Mouse (Mus musculus): ENCODE measurements around the gene Kitl.

Kitl gene

GRCm38 (mm10) chr10:100026778-100027177, 11.3 kb downstream of the Kitl start:
- no peak for DNase-seq (ENCODE audit: extremely low spot score, low spot score)

- DNase-seq (ENCODE audit: extremely low spot score, low spot score) = no peak
Observed at GRCm38 (mm10) chr10:100030385-100030784, 15.0 kb downstream of the Kitl start.

- no peak for DNase-seq (ENCODE audit: extremely low spot score, low spot score)
Observed at GRCm38 (mm10) chr10:100030980-100031516, 15.6 kb downstream of the Kitl start.

GRCm38 (mm10) chr10:100031631-100032030, 16.2 kb downstream of the Kitl start:
- DNase-seq (ENCODE audit: extremely low spot score, low spot score) = no peak

GRCm38 (mm10) chr10:100032566-100032965, 17.1 kb downstream of the Kitl start:
- no peak for DNase-seq (ENCODE audit: extremely low spot score, low spot score)

GRCm38 (mm10) chr10:100036021-100036420, 20.6 kb downstream of the Kitl start:
- no peak for DNase-seq (ENCODE audit: extremely low spot score, low spot score)

- DNase-seq (ENCODE audit: extremely low spot score, low spot score) = no peak
Observed at GRCm38 (mm10) chr10:100038342-100038898, 23.0 kb downstream of the Kitl start.

- DNase-seq (ENCODE audit: extremely low spot score, low spot score) = no peak
Observed at GRCm38 (mm10) chr10:100038994-100039393, 23.6 kb downstream of the Kitl start.

- no peak for DNase-seq (ENCODE audit: extremely low spot score, low spot score)
Observed at GRCm38 (mm10) chr10:100043748-100044147, 28.3 kb downstream of the Kitl start.

GRCm38 (mm10) chr10:100044153-100044552, 28.7 kb downstream of the Kitl start:
- no peak for DNase-seq (ENCODE audit: extremely low spot score, low spot score)

GRCm38 (mm10) chr10:100051146-100051783, 35.8 kb downstream of the Kitl start:
- no peak for DNase-seq (ENCODE audit: extremely low spot score, low spot score)

- DNase-seq (ENCODE audit: extremely low spot score, low spot score) = no peak
Observed at GRCm38 (mm10) chr10:100052404-100052803, 37.0 kb downstream of the Kitl start.

- DNase-seq (ENCODE audit: extremely low spot score, low spot score) = no peak
Observed at GRCm38 (mm10) chr10:100052911-100053310, 37.5 kb downstream of the Kitl start.

- no peak for DNase-seq (ENCODE audit: extremely low spot score, low spot score)
Observed at GRCm38 (mm10) chr10:100054006-100054405, 38.6 kb downstream of the Kitl start.

- DNase-seq (ENCODE audit: extremely low spot score, low spot score) = no peak
Observed at GRCm38 (mm10) chr10:100055082-100055481, 39.7 kb downstream of the Kitl start.

GRCm38 (mm10) chr10:100057106-100057623, 41.7 kb downstream of the Kitl start:
- DNase-seq (ENCODE audit: extremely low spot score, low spot score) = no peak

GRCm38 (mm10) chr10:100059356-100059755, 43.9 kb downstream of the Kitl start:
- DNase-seq (ENCODE audit: extremely low spot score, low spot score) = no peak

GRCm38 (mm10) chr10:100065529-100066301, 50.3 kb downstream of the Kitl start:
- DNase-seq (ENCODE audit: extremely low spot score, low spot score) = peak; percentile 20

GRCm38 (mm10) chr10:100066374-100066773, 50.9 kb downstream of the Kitl start:
- DNase-seq (ENCODE audit: extremely low spot score, low spot score) = no peak

- no peak for DNase-seq (ENCODE audit: extremely low spot score, low spot score)
Observed at GRCm38 (mm10) chr10:100072641-100073040, 57.2 kb downstream of the Kitl start.

- no peak for DNase-seq (ENCODE audit: extremely low spot score, low spot score)
Observed at GRCm38 (mm10) chr10:100073092-100073491, 57.7 kb downstream of the Kitl start.

- no peak for DNase-seq (ENCODE audit: extremely low spot score, low spot score)
Observed at GRCm38 (mm10) chr10:100101115-100101514, 85.7 kb downstream of the Kitl start.

Measured in neural tube, embryonic 10.5 days (tissue).